Mouse (Mus musculus) heart, adult 11 months (tissue): Measurements from ENCODE around the gene Lgals1.
A peak's percentile ranks its signal among the peaks of the same experiment; 100 is the strongest.

Experiments
- DNase-seq: peaks from one replicate; pipeline ENCODE4 v3.0.0; 2022

The Lgals1 gene

GRCm38 (mm10) chr15:78913632-78914090 is 12.9 kb upstream of the Lgals1 start, which contains the start of gene Pdxp:
Gene Pdxp, plus strand, starts transcription at chr15:78913919.
- peak; percentile 99 for DNase-seq

- DNase-seq: peak; percentile 94
These were observed 12.3 kb upstream of the Lgals1 start for GRCm38 (mm10) chr15:78914091-78914822.

- DNase-seq: no peak
These were observed 11.5 kb upstream of the Lgals1 start for GRCm38 (mm10) chr15:78914823-78915659.

GRCm38 (mm10) chr15:78915660-78916017 is 10.9 kb upstream of the Lgals1 start:
- DNase-seq: peak; percentile 98

- peak; percentile 92 for DNase-seq
These were observed 10.3 kb upstream of the Lgals1 start for GRCm38 (mm10) chr15:78916052-78916826.

GRCm38 (mm10) chr15:78918126-78918525 is 8.4 kb upstream of the Lgals1 start:
- DNase-seq: peak; percentile 92

GRCm38 (mm10) chr15:78919914-78920313 is 6.6 kb upstream of the Lgals1 start:
- no peak for DNase-seq

- no peak for DNase-seq
These were observed 3.8 kb upstream of the Lgals1 start for GRCm38 (mm10) chr15:78922700-78923099.

GRCm38 (mm10) chr15:78923585-78923984 is 2.9 kb upstream of the Lgals1 start:
- peak; percentile 94 for DNase-seq

GRCm38 (mm10) chr15:78925129-78925528 is 1.4 kb upstream of the Lgals1 start:
- peak; percentile 89 for DNase-seq

GRCm38 (mm10) chr15:78927021-78927787 is 679 bp downstream of the Lgals1 start:
- peak; percentile 98 for DNase-seq

GRCm38 (mm10) chr15:78927788-78928457 is 1.4 kb downstream of the Lgals1 start:
- peak; percentile 99 for DNase-seq

GRCm38 (mm10) chr15:78928539-78928938 is 2.0 kb downstream of the Lgals1 start:
- no peak for DNase-seq

- DNase-seq: no peak
These were observed 3.7 kb downstream of the Lgals1 start for GRCm38 (mm10) chr15:78930192-78930706.

- no peak for DNase-seq
These were observed 4.4 kb downstream of the Lgals1 start for GRCm38 (mm10) chr15:78930801-78931426.

- peak; percentile 96 for DNase-seq
These were observed 5.1 kb downstream of the Lgals1 start for GRCm38 (mm10) chr15:78931577-78931976.

- peak; percentile 98 for DNase-seq
These were observed 8.3 kb downstream of the Lgals1 start, which contains the start of gene Nol12 for GRCm38 (mm10) chr15:78934784-78935320. Gene Nol12, plus strand, starts transcription at chr15:78934933.

- DNase-seq: no peak
These were observed 9.9 kb downstream of the Lgals1 start for GRCm38 (mm10) chr15:78936403-78936802.

GRCm38 (mm10) chr15:78937311-78937710 is 10.8 kb downstream of the Lgals1 start:
- DNase-seq: no peak

- DNase-seq: no peak
These were observed 11.4 kb downstream of the Lgals1 start for GRCm38 (mm10) chr15:78937963-78938362.

GRCm38 (mm10) chr15:78940325-78940724 is 13.8 kb downstream of the Lgals1 start:
- DNase-seq: peak; percentile 91
